Mouse (Mus musculus): ENCODE data around the gene Nfil3. TPM values are rescaled to one million over a fixed set of nuclear protein-coding genes. Genes with fewer than 3 reads are reported as not detected.

Nfil3 gene
- polyA plus RNA-seq, 1 experiment from 2014 or later: 48.4 TPM

GRCm38 (mm10) chr13:52998541-52998940 is 17.7 kb upstream of the Nfil3 start:
- Histone ChIP-seq H3K9ac (no peak overlapping the region), H3K4me1 (no peaks in the 10 kb centered on the region), H3K27me3 (replicated peaks) (no peaks in the 10 kb centered on the region), H3K4me3 (no peak overlapping the region), H3K36me3 (replicated peaks) (no peaks in the 10 kb centered on the region), H3K4me2 (no peak overlapping the region), H3K27ac (no peak overlapping the region), H3K9me3 (no peaks in the 10 kb centered on the region)
- no peak for ATAC-seq (replicated peaks)
- WGBS: 88% methylated on average over 10 of the region's 10 CpGs

- Histone ChIP-seq H3K4me2 (no peak overlapping the region), H3K27me3 (replicated peaks) (no peaks in the 10 kb centered on the region), H3K9me3 (no peaks in the 10 kb centered on the region), H3K4me3 (no peak overlapping the region), H3K4me1 (no peaks in the 10 kb centered on the region), H3K27ac (no peak overlapping the region), H3K9ac (no peak overlapping the region), H3K36me3 (replicated peaks) (no peaks in the 10 kb centered on the region)
- WGBS: 67% methylated on average over 2 of the region's 2 CpGs
- no peak for ATAC-seq (replicated peaks)
These were observed 16.9 kb upstream of the Nfil3 start for GRCm38 (mm10) chr13:52997806-52998205.

- no peaks in the 10 kb centered on the region for H3K4me1 ChIP-seq
- no peak overlapping the region for H3K4me2 ChIP-seq
- H3K4me3 ChIP-seq: no peak overlapping the region
- H3K27ac ChIP-seq: no peak overlapping the region
- no peaks in the 10 kb centered on the region for H3K27me3 ChIP-seq (replicated peaks)
- WGBS: 81% methylated on average over 8 of the region's 8 CpGs
- no peak for ATAC-seq (replicated peaks)
- H3K36me3 ChIP-seq (replicated peaks): no peaks in the 10 kb centered on the region
- H3K9ac ChIP-seq: no peak overlapping the region
- H3K9me3 ChIP-seq: no peaks in the 10 kb centered on the region
These were observed 15.3 kb upstream of the Nfil3 start for GRCm38 (mm10) chr13:52996201-52996600.

- 84% methylated on average over 10 of the region's 10 CpGs for WGBS
- H3K36me3 ChIP-seq (replicated peaks): no peaks in the 10 kb centered on the region
These were observed 13.5 kb upstream of the Nfil3 start for GRCm38 (mm10) chr13:52994197-52994881.

GRCm38 (mm10) chr13:52990139-52990538 is 9.3 kb upstream of the Nfil3 start:
- no peak overlapping the region for H3K4me3 ChIP-seq
- H3K27ac ChIP-seq: no peak overlapping the region
- H3K4me1 ChIP-seq: no peaks in the 10 kb centered on the region
- H3K36me3 ChIP-seq (replicated peaks): no peaks in the 10 kb centered on the region
- no peaks in the 10 kb centered on the region for H3K27me3 ChIP-seq (replicated peaks)
- no peak for ATAC-seq (replicated peaks)
- no peak overlapping the region for H3K9ac ChIP-seq
- no peak overlapping the region for H3K4me2 ChIP-seq
- no peaks in the 10 kb centered on the region for H3K9me3 ChIP-seq
- WGBS: 72% methylated on average over 9 of the region's 9 CpGs

More at GRCm38 (mm10) chr13:52994197-52994881, 13.5 kb upstream of the Nfil3 start:
- Histone ChIP-seq H3K27me3 (replicated peaks) (no peaks in the 10 kb centered on the region), H3K9me3 (no peaks in the 10 kb centered on the region), H3K4me2 (no peak overlapping the region), H3K9ac (no peak overlapping the region), H3K27ac (no peak overlapping the region), H3K4me3 (no peak overlapping the region), H3K4me1 (no peaks in the 10 kb centered on the region)
- ATAC-seq (replicated peaks): no peak

DNA sequence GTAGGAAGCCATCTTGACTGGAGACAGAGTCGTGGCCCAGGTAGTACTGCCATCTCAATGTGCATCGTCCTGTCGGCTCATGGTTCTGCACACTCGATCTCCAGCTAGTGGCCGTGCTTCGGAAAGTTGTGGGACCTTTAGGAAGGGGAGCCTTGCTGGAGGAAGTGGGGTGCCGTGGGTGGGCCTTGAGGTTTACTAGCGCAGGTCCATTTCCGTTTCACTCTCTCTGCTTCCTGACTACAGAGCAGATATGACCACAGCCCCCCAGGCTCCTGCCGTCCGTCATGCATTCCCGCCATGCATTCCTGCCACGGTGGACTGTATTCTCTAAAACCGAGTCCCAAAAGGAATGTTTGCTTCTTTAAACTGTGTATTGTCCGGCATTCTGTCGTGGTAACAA is 8.1 kb upstream of the Nfil3 start:
- 86% methylated on average over 16 of the region's 16 CpGs for WGBS
- Histone ChIP-seq H3K36me3 (replicated peaks) (no peaks in the 10 kb centered on the region), H3K4me3 (no peak overlapping the region), H3K27ac (no peak overlapping the region), H3K4me2 (no peak overlapping the region), H3K9me3 (no peaks in the 10 kb centered on the region), H3K4me1 (no peaks in the 10 kb centered on the region), H3K9ac (no peak overlapping the region), H3K27me3 (replicated peaks) (no peaks in the 10 kb centered on the region)
- ATAC-seq (replicated peaks): no peak

GRCm38 (mm10) chr13:52987880-52988279 is 7.0 kb upstream of the Nfil3 start:
- H3K9me3 ChIP-seq: no peaks in the 10 kb centered on the region
- H3K4me3 ChIP-seq: no peak overlapping the region
- 62% methylated on average over 1 of the region's 1 CpGs for WGBS
- H3K36me3 ChIP-seq (replicated peaks): no peaks in the 10 kb centered on the region
- no peaks in the 10 kb centered on the region for H3K4me1 ChIP-seq
- H3K9ac ChIP-seq: no peak overlapping the region
- ATAC-seq (replicated peaks): no peak
- no peak overlapping the region for H3K27ac ChIP-seq
- no peak overlapping the region for H3K4me2 ChIP-seq
- no peaks in the 10 kb centered on the region for H3K27me3 ChIP-seq (replicated peaks)

DNA sequence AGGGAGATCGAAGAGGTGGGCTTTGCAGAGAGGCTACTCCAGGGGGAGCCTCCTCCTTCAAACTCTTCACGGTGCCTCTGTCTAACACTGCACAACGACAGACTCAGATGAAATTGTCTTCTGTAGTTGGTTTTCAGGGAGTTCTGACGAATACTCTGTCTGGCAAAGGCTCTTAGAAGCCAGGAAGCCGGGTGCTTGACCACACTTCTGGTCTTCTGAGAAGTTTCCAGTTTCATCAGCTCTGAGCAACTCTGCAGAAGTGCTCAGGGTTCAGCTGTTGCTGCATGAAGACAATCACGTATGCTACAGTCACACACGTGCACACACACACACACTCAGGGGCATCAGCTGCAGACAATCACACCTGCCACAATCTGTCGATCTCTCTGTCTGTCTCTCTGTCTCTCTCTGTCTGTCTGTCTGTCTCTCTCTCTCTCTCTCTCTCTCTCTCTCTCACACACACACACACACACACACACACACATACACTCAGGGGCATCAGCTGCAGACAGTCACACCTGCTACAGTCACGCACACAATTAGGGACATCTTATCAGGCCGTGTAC is 5.4 kb upstream of the Nfil3 start:
- H3K9me3 ChIP-seq: no peaks in the 10 kb centered on the region
- WGBS: 84% methylated on average over 10 of the region's 10 CpGs
- H3K4me1 ChIP-seq: peaks cover 14% of the 10 kb centered on the region
- H3K4me3 ChIP-seq: no peak overlapping the region
- no peak overlapping the region for H3K4me2 ChIP-seq
- no peak for ATAC-seq (replicated peaks)
- H3K36me3 ChIP-seq (replicated peaks): no peaks in the 10 kb centered on the region
- H3K27ac ChIP-seq: no peak overlapping the region
- no peak overlapping the region for H3K9ac ChIP-seq
- H3K27me3 ChIP-seq (replicated peaks): no peaks in the 10 kb centered on the region

DNA sequence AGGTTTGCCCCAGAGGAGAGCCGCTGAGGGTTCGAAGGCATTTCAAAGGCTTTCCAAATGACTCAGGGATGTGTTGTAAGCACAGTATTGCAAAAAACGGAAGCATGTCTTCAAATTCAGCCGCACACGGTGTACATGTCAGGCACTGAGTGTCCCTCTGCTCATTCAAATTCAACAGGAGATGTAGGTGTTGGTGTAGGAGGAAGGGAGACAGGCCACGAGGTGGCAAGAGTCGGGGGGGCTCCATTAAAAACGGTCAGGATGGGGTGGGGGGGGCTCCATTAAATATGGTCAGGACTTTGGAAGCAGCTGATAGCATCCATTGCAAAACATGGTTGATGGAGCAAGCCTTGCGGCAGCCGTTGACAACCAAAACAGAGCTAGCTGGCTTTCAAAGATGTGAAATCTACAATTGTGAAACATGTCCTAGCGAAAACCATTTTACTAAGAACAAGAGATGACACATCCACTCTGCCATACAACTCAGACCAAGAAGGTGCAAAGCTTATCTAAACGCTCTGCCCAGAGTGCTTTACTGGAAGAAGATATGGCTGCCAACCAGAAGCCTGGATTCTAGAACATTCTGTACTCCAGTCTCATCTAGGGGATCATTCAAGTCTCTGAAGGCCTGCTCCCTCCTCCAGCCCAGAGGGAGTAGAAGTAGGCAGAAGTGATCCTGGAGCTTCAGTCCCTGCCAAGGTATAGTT is 4.8 kb upstream of the Nfil3 start:
- H3K27ac ChIP-seq: no peak overlapping the region
- WGBS: 78% methylated on average over 12 of the region's 12 CpGs

DNA sequence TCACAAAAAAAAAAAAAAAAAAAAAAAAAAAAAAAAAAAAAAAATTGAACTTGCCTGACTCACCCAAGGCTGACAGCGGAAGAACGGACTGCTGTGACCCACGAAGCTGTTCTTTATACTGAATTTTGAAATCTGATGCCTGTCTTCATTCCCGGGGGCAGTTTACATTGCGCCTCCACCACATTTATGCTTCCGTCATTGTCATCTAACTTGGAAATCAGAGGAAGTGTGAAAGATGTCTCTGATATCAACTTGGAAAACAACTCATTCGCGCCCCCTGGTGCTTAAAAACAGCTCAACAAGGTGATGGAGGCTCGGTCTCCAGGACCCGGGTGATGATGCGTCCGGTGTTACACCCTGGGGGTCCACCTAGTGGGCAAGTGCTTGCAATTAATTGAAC is 1.8 kb upstream of the Nfil3 start:
- peak overlapping the region; percentile 91 for H3K4me2 ChIP-seq
- H3K4me3 ChIP-seq: no peak overlapping the region
- no peak overlapping the region for H3K9ac ChIP-seq
- no peaks in the 10 kb centered on the region for H3K9me3 ChIP-seq
- ATAC-seq (replicated peaks): no peak
- peaks cover 16% of the 10 kb centered on the region for H3K4me1 ChIP-seq
- no peak overlapping the region for H3K27ac ChIP-seq
- no peaks in the 10 kb centered on the region for H3K36me3 ChIP-seq (replicated peaks)
- 0% methylated on average over 12 of the region's 12 CpGs for WGBS
- no peaks in the 10 kb centered on the region for H3K27me3 ChIP-seq (replicated peaks)

More for the DNA sequence above, 4.8 kb upstream of the Nfil3 start:
- Histone ChIP-seq H3K9me3 (no peaks in the 10 kb centered on the region), H3K9ac (no peak overlapping the region), H3K4me3 (no peak overlapping the region), H3K4me1 (peaks cover 14% of the 10 kb centered on the region), H3K27me3 (replicated peaks) (no peaks in the 10 kb centered on the region), H3K4me2 (no peak overlapping the region), H3K36me3 (replicated peaks) (no peaks in the 10 kb centered on the region)
- no peak for ATAC-seq (replicated peaks)

- Histone ChIP-seq H3K9ac (peak overlapping the region; percentile 74), H3K4me2 (peak overlapping the region; percentile 91), H3K27ac (peak overlapping the region; percentile 98), H3K4me3 (peak overlapping the region; percentile 96), H3K9me3 (no peaks in the 10 kb centered on the region), H3K4me1 (peaks cover 26% of the 10 kb centered on the region), H3K36me3 (replicated peaks) (no peaks in the 10 kb centered on the region), H3K27me3 (replicated peaks) (no peaks in the 10 kb centered on the region)
- ATAC-seq (replicated peaks): peak; percentile 12
- WGBS: 1% methylated on average over 51 of the region's 51 CpGs
These were observed 788 bp upstream of the Nfil3 start for GRCm38 (mm10) chr13:52981441-52982281.
